Mouse (Mus musculus): ENCODE data around the gene Pafah2.
A peak's percentile ranks its signal among the peaks of the same experiment; 100 is the strongest.

The Pafah2 gene

DNA sequence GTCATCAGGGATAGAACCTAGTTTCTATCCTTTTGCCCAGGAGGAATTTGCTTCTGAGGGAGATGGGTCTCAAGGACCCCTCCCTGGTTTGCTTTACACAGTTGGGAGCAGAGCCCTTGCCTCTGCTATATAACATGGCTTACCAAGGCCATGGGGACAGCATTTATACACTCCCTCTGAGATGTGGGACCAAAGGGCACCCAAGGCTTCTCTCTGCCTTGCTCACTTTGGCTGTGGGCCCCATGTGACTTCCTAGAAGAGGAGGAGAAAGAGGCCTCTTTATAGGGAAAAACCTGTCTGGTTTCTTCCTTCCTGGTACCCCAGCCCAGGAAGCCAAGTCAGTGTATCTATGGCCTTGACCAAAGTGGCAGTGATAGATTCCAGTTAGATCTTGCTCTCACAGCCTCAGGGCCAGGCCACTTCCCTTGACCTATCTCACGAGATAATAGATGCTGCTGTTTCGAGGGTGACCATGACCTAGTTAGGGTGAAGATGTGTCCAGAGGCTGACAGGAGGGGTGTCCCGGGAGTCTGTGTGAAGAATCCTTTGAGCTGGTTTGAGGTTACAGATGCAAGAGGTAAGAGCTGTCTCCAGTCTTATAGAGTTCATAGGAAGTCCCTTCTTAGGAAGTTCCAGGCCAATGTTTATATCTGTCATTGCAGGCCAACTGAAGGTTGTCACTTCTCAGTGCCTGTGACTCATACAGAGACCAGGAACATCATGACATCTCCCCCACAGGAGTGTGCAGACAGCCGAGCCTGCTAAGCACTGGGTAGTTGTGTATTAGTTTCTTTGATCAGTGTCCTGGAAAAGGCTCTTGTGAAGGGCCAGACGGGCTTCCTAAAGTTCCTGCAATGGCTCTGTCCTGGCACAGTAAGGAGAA, 42.4 kb upstream of the Pafah2 start:
- H3K4me1 ChIP-seq (replicated peaks; ENCODE audit: low read depth, low read length): peaks cover 79% of the 10 kb centered on the region
- H3K4me3 ChIP-seq (replicated peaks; ENCODE audit: low read length): no peak overlapping the region
- no peak for TF ChIP-seq CTCF (conservative IDR thresholded peaks at IDR 0.05; ENCODE audit: low read length)
- no peak for TF ChIP-seq POU5F1 (IDR thresholded peaks at IDR 0.05; ENCODE audit: borderline replicate concordance, low read length)
- TF ChIP-seq NANOG (IDR thresholded peaks at IDR 0.05; ENCODE audit: borderline replicate concordance, low read length): no peak
- no peaks in the 10 kb centered on the region for H3K9me3 ChIP-seq (ENCODE audit: low read length)
- peaks cover 3% of the 10 kb centered on the region; the same call in 1 of the 2 replicates for H3K27me3 ChIP-seq (ENCODE audit: insufficient read depth, low read length)
- H3K36me3 ChIP-seq (ENCODE audit: insufficient read depth, low read length): peaks cover 20% of the 10 kb centered on the region

DNA sequence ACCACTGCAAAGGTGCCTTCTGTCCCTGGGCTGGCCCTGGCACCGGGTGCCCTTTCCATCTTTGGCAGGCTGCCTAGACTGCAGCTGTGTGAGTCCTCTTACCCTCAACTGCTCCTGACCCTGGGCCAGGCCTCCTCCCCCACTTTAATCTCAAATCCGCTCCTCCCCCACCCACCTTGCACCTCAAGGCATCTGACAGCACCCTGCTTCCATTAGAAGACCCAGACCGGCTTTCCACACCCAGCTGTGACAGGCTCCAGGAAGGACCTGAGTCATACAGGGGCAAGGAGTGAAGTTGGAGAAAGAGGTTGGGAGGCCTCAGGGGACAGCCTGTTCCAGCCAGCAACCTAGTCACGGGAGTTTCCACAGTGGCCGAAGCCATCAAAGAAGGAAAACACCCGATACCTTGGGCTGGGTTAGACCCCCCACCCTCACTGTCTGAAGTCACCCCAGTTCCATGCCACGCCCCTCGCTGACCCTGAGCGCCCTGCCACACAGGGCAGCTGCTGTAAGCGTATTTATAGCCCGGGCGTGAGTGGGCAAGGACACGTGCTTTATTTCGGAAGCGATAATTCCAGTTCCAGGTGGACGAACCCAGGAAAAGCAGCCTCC, 40.2 kb upstream of the Pafah2 start:
- TF ChIP-seq POU5F1 (IDR thresholded peaks at IDR 0.05; ENCODE audit: borderline replicate concordance, low read length) (no peak), NANOG (IDR thresholded peaks at IDR 0.05; ENCODE audit: borderline replicate concordance, low read length) (no peak), CTCF (conservative IDR thresholded peaks at IDR 0.05; ENCODE audit: low read length) (no peak)
- Histone ChIP-seq H3K27me3 (ENCODE audit: insufficient read depth, low read length) (peaks cover 3% of the 10 kb centered on the region; the same call in 1 of the 2 replicates), H3K4me1 (replicated peaks; ENCODE audit: low read depth, low read length) (peaks cover 64% of the 10 kb centered on the region), H3K9me3 (ENCODE audit: low read length) (no peaks in the 10 kb centered on the region), H3K4me3 (replicated peaks; ENCODE audit: low read length) (peak overlapping the region; percentile 41), H3K36me3 (ENCODE audit: insufficient read depth, low read length) (peaks cover 14% of the 10 kb centered on the region; the same call in 1 of the 2 replicates)

GRCm38 (mm10) chr4:134356591-134357460, 39.3 kb upstream of the Pafah2 start:
- peaks cover 3% of the 10 kb centered on the region; the same call in 1 of the 2 replicates for H3K27me3 ChIP-seq (ENCODE audit: insufficient read depth, low read length)
- H3K36me3 ChIP-seq (ENCODE audit: insufficient read depth, low read length): peaks cover 14% of the 10 kb centered on the region; the same call in 1 of the 2 replicates
- no peak for TF ChIP-seq POU5F1 (IDR thresholded peaks at IDR 0.05; ENCODE audit: borderline replicate concordance, low read length)
- TF ChIP-seq CTCF (conservative IDR thresholded peaks at IDR 0.05; ENCODE audit: low read length): peak; percentile 99
- TF ChIP-seq NANOG (IDR thresholded peaks at IDR 0.05; ENCODE audit: borderline replicate concordance, low read length): no peak

GRCm38 (mm10) chr4:134357461-134357771, 38.7 kb upstream of the Pafah2 start:
- H3K4me1 ChIP-seq (replicated peaks; ENCODE audit: low read depth, low read length): peaks cover 57% of the 10 kb centered on the region
- TF ChIP-seq NANOG (IDR thresholded peaks at IDR 0.05; ENCODE audit: borderline replicate concordance, low read length) (no peak), CTCF (conservative IDR thresholded peaks at IDR 0.05; ENCODE audit: low read length) (no peak), POU5F1 (IDR thresholded peaks at IDR 0.05; ENCODE audit: borderline replicate concordance, low read length) (no peak)
- H3K4me3 ChIP-seq (replicated peaks; ENCODE audit: low read length): peak overlapping the region; percentile 41; the same call in 1 of the 2 replicates
- peaks cover 14% of the 10 kb centered on the region; the same call in 1 of the 2 replicates for H3K36me3 ChIP-seq (ENCODE audit: insufficient read depth, low read length)
- no peaks in the 10 kb centered on the region for H3K9me3 ChIP-seq (ENCODE audit: low read length)
- peaks cover 3% of the 10 kb centered on the region; the same call in 1 of the 2 replicates for H3K27me3 ChIP-seq (ENCODE audit: insufficient read depth, low read length)

More at GRCm38 (mm10) chr4:134356591-134357460, 39.3 kb upstream of the Pafah2 start:
- no peaks in the 10 kb centered on the region for H3K9me3 ChIP-seq (ENCODE audit: low read length)
- H3K4me1 ChIP-seq (replicated peaks; ENCODE audit: low read depth, low read length): peaks cover 57% of the 10 kb centered on the region
- peak overlapping the region; percentile 41; the same call in 1 of the 2 replicates for H3K4me3 ChIP-seq (replicated peaks; ENCODE audit: low read length)

DNA sequence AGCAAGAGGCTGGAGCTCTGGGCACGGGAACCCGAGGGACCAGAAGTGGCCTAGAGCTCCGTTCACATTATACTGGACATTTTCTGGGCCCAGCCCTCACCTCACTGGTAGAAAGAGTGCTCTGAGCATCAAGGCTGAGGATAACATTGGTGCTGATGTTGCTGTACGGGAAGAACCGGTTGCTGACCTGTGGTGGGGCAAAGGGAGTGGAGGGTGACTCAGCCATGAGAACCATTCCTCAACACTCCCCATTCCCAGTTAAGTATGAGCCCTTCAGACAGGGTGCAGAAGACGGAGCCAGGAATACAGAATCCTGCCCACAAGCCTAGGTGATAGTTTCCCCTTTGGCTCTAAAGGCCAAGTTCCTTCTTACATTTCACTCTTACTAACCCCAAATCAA, 36.5 kb upstream of the Pafah2 start:
- peaks cover 5% of the 10 kb centered on the region; the same call in 1 of the 2 replicates for H3K27me3 ChIP-seq (ENCODE audit: insufficient read depth, low read length)
- peaks cover 63% of the 10 kb centered on the region for H3K4me1 ChIP-seq (replicated peaks; ENCODE audit: low read depth, low read length)
- H3K4me3 ChIP-seq (replicated peaks; ENCODE audit: low read length): no peak overlapping the region
- no peaks in the 10 kb centered on the region for H3K36me3 ChIP-seq (ENCODE audit: insufficient read depth, low read length)
- H3K9me3 ChIP-seq (ENCODE audit: low read length): no peaks in the 10 kb centered on the region
- TF ChIP-seq CTCF (conservative IDR thresholded peaks at IDR 0.05; ENCODE audit: low read length) (no peak), NANOG (IDR thresholded peaks at IDR 0.05; ENCODE audit: borderline replicate concordance, low read length) (no peak), POU5F1 (IDR thresholded peaks at IDR 0.05; ENCODE audit: borderline replicate concordance, low read length) (no peak)

DNA sequence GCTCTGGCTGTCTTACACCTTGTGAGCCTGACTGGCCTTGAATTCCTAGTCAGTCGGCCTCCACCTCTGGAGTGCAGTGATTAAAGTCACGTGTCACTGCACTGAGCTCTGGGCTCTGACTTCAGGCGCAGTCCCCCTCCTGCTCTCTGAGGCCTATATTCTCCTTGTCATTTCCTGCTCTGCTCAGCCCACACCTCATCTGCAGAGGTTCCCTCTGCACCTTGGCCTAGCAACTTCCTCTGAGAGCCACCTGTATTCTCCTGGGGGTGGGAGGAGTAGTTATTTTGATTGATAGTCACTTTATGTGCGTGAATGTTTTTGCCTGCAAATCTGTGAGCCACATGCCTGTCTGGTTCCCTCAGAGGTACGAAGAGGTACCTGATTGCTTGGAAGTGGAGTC, 34.9 kb upstream of the Pafah2 start:
- Histone ChIP-seq H3K9me3 (ENCODE audit: low read length) (no peaks in the 10 kb centered on the region), H3K4me3 (replicated peaks; ENCODE audit: low read length) (no peak overlapping the region), H3K4me1 (replicated peaks; ENCODE audit: low read depth, low read length) (peaks cover 61% of the 10 kb centered on the region), H3K27me3 (ENCODE audit: insufficient read depth, low read length) (peaks cover 16% of the 10 kb centered on the region), H3K36me3 (ENCODE audit: insufficient read depth, low read length) (no peaks in the 10 kb centered on the region)
- no peak for TF ChIP-seq NANOG (IDR thresholded peaks at IDR 0.05; ENCODE audit: borderline replicate concordance, low read length)
- TF ChIP-seq CTCF (conservative IDR thresholded peaks at IDR 0.05; ENCODE audit: low read length): no peak
- TF ChIP-seq POU5F1 (IDR thresholded peaks at IDR 0.05; ENCODE audit: borderline replicate concordance, low read length): no peak

DNA sequence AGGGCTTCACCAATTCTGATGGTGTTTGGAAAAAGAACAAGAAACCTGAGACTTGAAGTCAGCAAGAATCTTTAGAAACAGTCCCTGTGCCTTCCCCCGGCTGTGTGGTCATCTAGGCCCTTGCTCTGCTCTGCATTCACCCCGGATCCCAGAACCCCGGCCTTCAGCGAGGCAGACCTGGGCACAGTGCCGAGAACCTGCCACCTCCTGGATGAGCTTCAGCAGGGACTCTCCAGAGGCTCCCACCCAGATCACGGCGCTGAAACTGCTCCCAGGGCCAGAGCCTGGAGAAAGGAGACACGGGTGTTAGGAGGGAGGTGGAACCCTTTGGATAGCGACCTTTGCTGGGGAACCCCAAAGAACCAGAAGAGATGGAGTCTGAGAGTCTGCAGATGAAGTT, 34.0 kb upstream of the Pafah2 start:
- no peak overlapping the region for H3K4me3 ChIP-seq (replicated peaks; ENCODE audit: low read length)
- H3K27me3 ChIP-seq (ENCODE audit: insufficient read depth, low read length): peaks cover 15% of the 10 kb centered on the region
- no peaks in the 10 kb centered on the region for H3K36me3 ChIP-seq (ENCODE audit: insufficient read depth, low read length)
- no peaks in the 10 kb centered on the region for H3K9me3 ChIP-seq (ENCODE audit: low read length)
- peaks cover 53% of the 10 kb centered on the region for H3K4me1 ChIP-seq (replicated peaks; ENCODE audit: low read depth, low read length)
- TF ChIP-seq CTCF (conservative IDR thresholded peaks at IDR 0.05; ENCODE audit: low read length): no peak
- no peak for TF ChIP-seq POU5F1 (IDR thresholded peaks at IDR 0.05; ENCODE audit: borderline replicate concordance, low read length)
- no peak for TF ChIP-seq NANOG (IDR thresholded peaks at IDR 0.05; ENCODE audit: borderline replicate concordance, low read length)

Data from E14TG2a.4 (cell line).